Mouse (Mus musculus): ENCODE results near the gene Tpt1. TPM values are rescaled to one million over a fixed set of nuclear protein-coding genes. Genes with fewer than 3 reads are reported as not detected.
"Not testable (repeated sequence)": the region's sequence is repeated elsewhere in the genome, so short reads cannot be mapped to it uniquely, and the experiment has no call there.

The Tpt1 gene
- polyA plus RNA-seq, 1 experiment from 2014 or later: 876 TPM

GRCm38 (mm10) chr14:75866706-75867333 lies 21.9 kb downstream of the Tpt1 start:
- Histone ChIP-seq H3K36me3 (no peaks in the 10 kb centered on the region), H3K4me3 (replicated peaks) (no peak overlapping the region), H3K9me3 (0 out of 2 replicates have a peak, but pooled peaks cover 2% of the 10 kb centered on the region), H3K4me2 (replicated peaks) (no peak overlapping the region), H3K27me3 (no peaks in the 10 kb centered on the region), H3K4me1 (replicated peaks) (peaks cover 11% of the 10 kb centered on the region), H3K9ac (replicated peaks) (no peak overlapping the region), H3K27ac (no peak overlapping the region)
- ATAC-seq: no peak
- WGBS: 79% methylated on average over 9 of the region's 9 CpGs

- not testable (repeated sequence) for H3K27ac ChIP-seq; H3K9ac ChIP-seq (replicated peaks); H3K4me3 ChIP-seq (replicated peaks); H3K4me2 ChIP-seq (replicated peaks); H3K36me3 ChIP-seq; H3K9me3 ChIP-seq; H3K27me3 ChIP-seq; ATAC-seq
- peaks cover 11% of the 10 kb centered on the region for H3K4me1 ChIP-seq (replicated peaks)
- 67% methylated on average over 3 of the region's 3 CpGs for WGBS
These were observed 23.1 kb downstream of the Tpt1 start for GRCm38 (mm10) chr14:75868028-75868427.

- no peaks in the 10 kb centered on the region for H3K36me3 ChIP-seq
- 0 out of 2 replicates have a peak, but pooled peaks cover 3% of the 10 kb centered on the region for H3K9me3 ChIP-seq
- 77% methylated on average over 14 of the region's 14 CpGs for WGBS
- 0 out of 2 replicates have a peak, but pooled peaks have one; percentile 38 for ATAC-seq
- H3K27ac ChIP-seq: no peak overlapping the region
- H3K4me2 ChIP-seq (replicated peaks): no peak overlapping the region
- H3K4me3 ChIP-seq (replicated peaks): no peak overlapping the region
- H3K9ac ChIP-seq (replicated peaks): no peak overlapping the region
- H3K27me3 ChIP-seq: no peaks in the 10 kb centered on the region
- H3K4me1 ChIP-seq (replicated peaks): 0 out of 2 replicates have a peak, but pooled peaks cover 2% of the 10 kb centered on the region
These were observed 25.0 kb downstream of the Tpt1 start for GRCm38 (mm10) chr14:75869769-75870363.

- Histone ChIP-seq H3K36me3 (no peaks in the 10 kb centered on the region), H3K9ac (replicated peaks) (no peak overlapping the region), H3K9me3 (0 out of 2 replicates have a peak, but pooled peaks cover 3% of the 10 kb centered on the region), H3K27me3 (no peaks in the 10 kb centered on the region), H3K4me3 (replicated peaks) (no peak overlapping the region), H3K4me2 (replicated peaks) (0 out of 2 replicates have a peak overlapping the region, but pooled peaks have one; percentile 26), H3K27ac (no peak overlapping the region), H3K4me1 (replicated peaks) (0 out of 2 replicates have a peak, but pooled peaks cover 2% of the 10 kb centered on the region)
- ATAC-seq: no peak
- 17% methylated on average over 9 of the region's 10 CpGs for WGBS
These were observed 25.7 kb downstream of the Tpt1 start for GRCm38 (mm10) chr14:75870631-75871030.

GRCm38 (mm10) chr14:75871111-75871510 lies 26.2 kb downstream of the Tpt1 start:
- no peak overlapping the region for H3K9ac ChIP-seq (replicated peaks)
- peak; percentile 78 for ATAC-seq
- no peaks in the 10 kb centered on the region for H3K36me3 ChIP-seq
- H3K27ac ChIP-seq: peak overlapping the region; percentile 35; the same call in 1 of the 2 replicates
- 7% methylated on average over 4 of the region's 5 CpGs for WGBS
- H3K4me1 ChIP-seq (replicated peaks): 0 out of 2 replicates have a peak, but pooled peaks cover 6% of the 10 kb centered on the region
- H3K27me3 ChIP-seq: no peaks in the 10 kb centered on the region
- H3K4me2 ChIP-seq (replicated peaks): no peak overlapping the region
- no peak overlapping the region for H3K4me3 ChIP-seq (replicated peaks)
- 0 out of 2 replicates have a peak, but pooled peaks cover 3% of the 10 kb centered on the region for H3K9me3 ChIP-seq

- Histone ChIP-seq H3K4me3 (replicated peaks) (no peak overlapping the region), H3K4me1 (replicated peaks) (peaks cover 11% of the 10 kb centered on the region), H3K9me3 (0 out of 2 replicates have a peak, but pooled peaks cover 3% of the 10 kb centered on the region), H3K27ac (no peak overlapping the region), H3K27me3 (no peaks in the 10 kb centered on the region), H3K4me2 (replicated peaks) (no peak overlapping the region), H3K36me3 (no peaks in the 10 kb centered on the region), H3K9ac (replicated peaks) (no peak overlapping the region)
- no peak for ATAC-seq
- 95% methylated on average over 4 of the region's 4 CpGs for WGBS
These were observed 26.9 kb downstream of the Tpt1 start for GRCm38 (mm10) chr14:75871750-75872149.

GRCm38 (mm10) chr14:75873612-75874011 lies 28.7 kb downstream of the Tpt1 start:
- Histone ChIP-seq H3K9me3 (0 out of 2 replicates have a peak, but pooled peaks cover 3% of the 10 kb centered on the region), H3K27ac (no peak overlapping the region), H3K4me2 (replicated peaks) (no peak overlapping the region), H3K36me3 (no peaks in the 10 kb centered on the region), H3K4me3 (replicated peaks) (no peak overlapping the region), H3K9ac (replicated peaks) (no peak overlapping the region), H3K4me1 (replicated peaks) (peaks cover 16% of the 10 kb centered on the region), H3K27me3 (no peaks in the 10 kb centered on the region)
- 85% methylated on average over 9 of the region's 9 CpGs for WGBS
- no peak for ATAC-seq

GRCm38 (mm10) chr14:75876320-75877043 lies 31.6 kb downstream of the Tpt1 start:
- Histone ChIP-seq H3K27me3 (no peaks in the 10 kb centered on the region), H3K9ac (replicated peaks) (peak overlapping the region; percentile 28; the same call in 1 of the 2 replicates), H3K9me3 (0 out of 2 replicates have a peak, but pooled peaks cover 3% of the 10 kb centered on the region), H3K4me3 (replicated peaks) (peak overlapping the region; percentile 11), H3K27ac (0 out of 2 replicates have a peak overlapping the region, but pooled peaks have one; percentile 10), H3K4me2 (replicated peaks) (peak overlapping the region; percentile 40), H3K36me3 (no peaks in the 10 kb centered on the region), H3K4me1 (replicated peaks) (peaks cover 17% of the 10 kb centered on the region)
- peak; percentile 77 for ATAC-seq
- 12% methylated on average over 21 of the region's 21 CpGs for WGBS

GRCm38 (mm10) chr14:75877297-75877696 lies 32.4 kb downstream of the Tpt1 start:
- 66% methylated on average over 3 of the region's 3 CpGs for WGBS
- Histone ChIP-seq H3K4me1 (replicated peaks) (peaks cover 24% of the 10 kb centered on the region), H3K36me3 (no peaks in the 10 kb centered on the region), H3K9me3 (no peaks in the 10 kb centered on the region), H3K27ac (no peak overlapping the region), H3K4me3 (replicated peaks) (no peak overlapping the region), H3K27me3 (no peaks in the 10 kb centered on the region), H3K4me2 (replicated peaks) (no peak overlapping the region), H3K9ac (replicated peaks) (no peak overlapping the region)
- no peak for ATAC-seq

GRCm38 (mm10) chr14:75878980-75879379 lies 34.1 kb downstream of the Tpt1 start:
- ATAC-seq: peak; percentile 41; the same call in 1 of the 2 replicates
- H3K27ac ChIP-seq: peak overlapping the region; percentile 53
- H3K27me3 ChIP-seq: no peaks in the 10 kb centered on the region
- H3K9ac ChIP-seq (replicated peaks): no peak overlapping the region
- 12% methylated on average over 8 of the region's 8 CpGs for WGBS
- no peak overlapping the region for H3K4me3 ChIP-seq (replicated peaks)
- no peaks in the 10 kb centered on the region for H3K9me3 ChIP-seq
- H3K36me3 ChIP-seq: no peaks in the 10 kb centered on the region
- peaks cover 32% of the 10 kb centered on the region for H3K4me1 ChIP-seq (replicated peaks)
- peak overlapping the region; percentile 15; the same call in 1 of the 2 replicates for H3K4me2 ChIP-seq (replicated peaks)

GRCm38 (mm10) chr14:75881856-75882255 lies 37.0 kb downstream of the Tpt1 start:
- WGBS: 31% methylated on average over 4 of the region's 4 CpGs

GRCm38 (mm10) chr14:75883330-75883729 lies 38.4 kb downstream of the Tpt1 start:
- Histone ChIP-seq H3K27me3 (no peaks in the 10 kb centered on the region), H3K36me3 (no peaks in the 10 kb centered on the region), H3K4me1 (replicated peaks) (peaks cover 20% of the 10 kb centered on the region), H3K27ac (no peak overlapping the region), H3K4me3 (replicated peaks) (no peak overlapping the region), H3K9ac (replicated peaks) (no peak overlapping the region), H3K4me2 (replicated peaks) (no peak overlapping the region), H3K9me3 (no peaks in the 10 kb centered on the region)
- ATAC-seq: no peak
- WGBS: 75% methylated on average over 5 of the region's 5 CpGs

More at GRCm38 (mm10) chr14:75881856-75882255, 37.0 kb downstream of the Tpt1 start:
- Histone ChIP-seq H3K9ac (replicated peaks) (no peak overlapping the region), H3K4me3 (replicated peaks) (no peak overlapping the region), H3K27ac (peak overlapping the region; percentile 19; the same call in 1 of the 2 replicates), H3K27me3 (no peaks in the 10 kb centered on the region), H3K4me2 (replicated peaks) (no peak overlapping the region), H3K9me3 (no peaks in the 10 kb centered on the region), H3K36me3 (no peaks in the 10 kb centered on the region), H3K4me1 (replicated peaks) (peaks cover 22% of the 10 kb centered on the region)
- ATAC-seq: no peak

All from midbrain, embryonic 13.5 days (tissue).